Mouse (Mus musculus) forebrain, embryonic 16.5 days (tissue): ENCODE measurements at regions not wholly inside any gene's neighbourhood (a gene's known extent, or its start where the extent isn't known, plus 50 kb on each side); places are given as distances from the start of the nearest gene placed in this dataset.

Experiments
- ATAC-seq: fragments of 200-750 bp; cut with Nextera tagmentation; 2 replicates; pipeline ENCODE4 v1.8.0; 2017; ENCODE audit warnings: mild to moderate bottlenecking, moderate library complexity
- H3K27ac ChIP-seq: fragments of 300-500 bp; sonication (generic); 2 replicates; pipeline ENCODE4 v1.5.1; 2014; ENCODE audit warnings: low read length, control low read depth
- H3K27me3 ChIP-seq: fragments of 300-500 bp; sonication (generic); replicated peaks from 2 replicates; pipeline ENCODE4 v1.6.1; 2014; ENCODE audit warnings: low read length; ENCODE audit not compliant: control insufficient read depth, insufficient read depth
- H3K36me3 ChIP-seq: fragments of 300-500 bp; sonication (generic); 2 replicates; pipeline ENCODE4 v1.6.1; 2014; ENCODE audit not compliant: control insufficient read depth, insufficient read depth
- H3K4me1 ChIP-seq: fragments of 300-500 bp; sonication (generic); replicated peaks from 2 replicates; pipeline ENCODE4 v1.6.1; 2014; ENCODE audit warnings: low read length; ENCODE audit not compliant: control insufficient read depth, insufficient read depth
- H3K4me2 ChIP-seq: fragments of 300-500 bp; sonication (generic); 2 replicates; pipeline ENCODE4 v1.6.1; 2014; ENCODE audit warnings: mild to moderate bottlenecking, low read length, control low read depth
- H3K4me3 ChIP-seq: fragments of 300-500 bp; sonication (generic); replicated peaks from 2 replicates; pipeline ENCODE4 v1.5.1; 2014; ENCODE audit warnings: mild to moderate bottlenecking, low read length, control low read depth
- H3K9ac ChIP-seq: fragments of 300-500 bp; sonication (generic); replicated peaks from 2 replicates; pipeline ENCODE4 v1.6.1; 2014; ENCODE audit warnings: low read depth, low read length, control low read depth
- H3K9me3 ChIP-seq: fragments of 300-500 bp; sonication (generic); 2 replicates; pipeline ENCODE4 v1.6.1; 2016; ENCODE audit warnings: low read length; ENCODE audit not compliant: control insufficient read depth
- WGBS: fragments of 180-500 bp; shearing (Covaris S2); extraction: QIAGEN DNeasy Blood & Tissue Kit; methylation state at CpG from one replicate; pipeline ENCODE4 v1.1.7; 2014; 5-methylcytosine and 5-hydroxymethylcytosine counted together

- no peak overlapping the region for H3K9ac ChIP-seq
- H3K27me3 ChIP-seq: no peaks in the 10 kb centered on the region
- H3K4me1 ChIP-seq: no peaks in the 10 kb centered on the region
- ATAC-seq: peak; percentile 80
- no peak overlapping the region for H3K4me3 ChIP-seq
- H3K36me3 ChIP-seq: no peaks in the 10 kb centered on the region
- no peaks in the 10 kb centered on the region for H3K9me3 ChIP-seq
- 15% methylated on average over 2 of the region's 2 CpGs for WGBS
- no peak overlapping the region for H3K27ac ChIP-seq
- no peak overlapping the region for H3K4me2 ChIP-seq
Observed at GRCm38 (mm10) chr7:82119266-82119665, 54.4 kb upstream of the Sh3gl3 start.

GRCm38 (mm10) chr7:82119866-82120265, 53.8 kb upstream of the Sh3gl3 start:
- ATAC-seq: no peak

GRCm38 (mm10) chr7:82121746-82122145, 51.9 kb upstream of the Sh3gl3 start:
- no peak overlapping the region for H3K27ac ChIP-seq
- H3K4me1 ChIP-seq: no peaks in the 10 kb centered on the region
- H3K4me2 ChIP-seq: no peak overlapping the region
- H3K9ac ChIP-seq: no peak overlapping the region
- WGBS: 3% methylated on average over 1 of the region's 1 CpGs
- ATAC-seq: no peak
- H3K27me3 ChIP-seq: no peaks in the 10 kb centered on the region
- no peaks in the 10 kb centered on the region for H3K36me3 ChIP-seq
- H3K9me3 ChIP-seq: no peaks in the 10 kb centered on the region
- H3K4me3 ChIP-seq: no peak overlapping the region

More at GRCm38 (mm10) chr7:82119866-82120265, 53.8 kb upstream of the Sh3gl3 start:
- H3K4me1 ChIP-seq: no peaks in the 10 kb centered on the region
- no peaks in the 10 kb centered on the region for H3K27me3 ChIP-seq
- H3K4me2 ChIP-seq: no peak overlapping the region
- H3K9ac ChIP-seq: no peak overlapping the region
- no peak overlapping the region for H3K27ac ChIP-seq
- 56% methylated on average over 9 of the region's 9 CpGs for WGBS
- no peaks in the 10 kb centered on the region for H3K36me3 ChIP-seq
- no peaks in the 10 kb centered on the region for H3K9me3 ChIP-seq
- no peak overlapping the region for H3K4me3 ChIP-seq
